Mouse (Mus musculus): ENCODE measurements at regions not wholly inside any gene's neighbourhood (a gene's known extent, or its start where the extent isn't known, plus 50 kb on each side); places are given as distances from the start of the nearest gene placed in this dataset.

GRCm38 (mm10) chr8:25430552-25430951, 606.4 kb upstream of the Adam5 start:
- no peaks in the 10 kb centered on the region for H3K36me3 ChIP-seq (ENCODE audit: control insufficient read depth, insufficient read depth, low read length, poor library complexity, severe bottlenecking)
- DNase-seq (ENCODE audit: low read depth, low spot score): no peak
- no peaks in the 10 kb centered on the region for H3K27me3 ChIP-seq (ENCODE audit: control insufficient read depth, insufficient read depth, low read length, poor library complexity, severe bottlenecking)

- no peak for DNase-seq (ENCODE audit: low read depth, low spot score)
- Histone ChIP-seq H3K27me3 (ENCODE audit: control insufficient read depth, insufficient read depth, low read length, poor library complexity, severe bottlenecking) (no peaks in the 10 kb centered on the region), H3K36me3 (ENCODE audit: control insufficient read depth, insufficient read depth, low read length, poor library complexity, severe bottlenecking) (no peaks in the 10 kb centered on the region)
These were observed 605.8 kb upstream of the Adam5 start for GRCm38 (mm10) chr8:25429846-25430482.

GRCm38 (mm10) chr8:25428761-25429160, 604.6 kb upstream of the Adam5 start:
- DNase-seq (ENCODE audit: low read depth, low spot score): no peak
- no peaks in the 10 kb centered on the region for H3K27me3 ChIP-seq (ENCODE audit: control insufficient read depth, insufficient read depth, low read length, poor library complexity, severe bottlenecking)
- H3K36me3 ChIP-seq (ENCODE audit: control insufficient read depth, insufficient read depth, low read length, poor library complexity, severe bottlenecking): no peaks in the 10 kb centered on the region

GRCm38 (mm10) chr8:25426207-25426606, 602.0 kb upstream of the Adam5 start:
- Histone ChIP-seq H3K27me3 (ENCODE audit: control insufficient read depth, insufficient read depth, low read length, poor library complexity, severe bottlenecking) (no peaks in the 10 kb centered on the region), H3K36me3 (ENCODE audit: control insufficient read depth, insufficient read depth, low read length, poor library complexity, severe bottlenecking) (no peaks in the 10 kb centered on the region)
- no peak for DNase-seq (ENCODE audit: low read depth, low spot score)

GRCm38 (mm10) chr8:25421478-25421877, 597.3 kb upstream of the Adam5 start:
- DNase-seq (ENCODE audit: low read depth, low spot score): no peak
- Histone ChIP-seq H3K36me3 (ENCODE audit: control insufficient read depth, insufficient read depth, low read length, poor library complexity, severe bottlenecking) (no peaks in the 10 kb centered on the region), H3K27me3 (ENCODE audit: control insufficient read depth, insufficient read depth, low read length, poor library complexity, severe bottlenecking) (no peaks in the 10 kb centered on the region)

- Histone ChIP-seq H3K27me3 (ENCODE audit: control insufficient read depth, insufficient read depth, low read length, poor library complexity, severe bottlenecking) (no peaks in the 10 kb centered on the region), H3K36me3 (ENCODE audit: control insufficient read depth, insufficient read depth, low read length, poor library complexity, severe bottlenecking) (no peaks in the 10 kb centered on the region)
- DNase-seq (ENCODE audit: low read depth, low spot score): no peak
These were observed 586.4 kb upstream of the Adam5 start for GRCm38 (mm10) chr8:25410536-25410935.

GRCm38 (mm10) chr8:25407862-25408261, 583.7 kb upstream of the Adam5 start:
- no peak for DNase-seq (ENCODE audit: low read depth, low spot score)
- Histone ChIP-seq H3K27me3 (ENCODE audit: control insufficient read depth, insufficient read depth, low read length, poor library complexity, severe bottlenecking) (no peaks in the 10 kb centered on the region), H3K36me3 (ENCODE audit: control insufficient read depth, insufficient read depth, low read length, poor library complexity, severe bottlenecking) (no peaks in the 10 kb centered on the region)

GRCm38 (mm10) chr8:25392766-25393166, 568.6 kb upstream of the Adam5 start:
- Histone ChIP-seq H3K27me3 (ENCODE audit: control insufficient read depth, insufficient read depth, low read length, poor library complexity, severe bottlenecking) (no peaks in the 10 kb centered on the region), H3K36me3 (ENCODE audit: control insufficient read depth, insufficient read depth, low read length, poor library complexity, severe bottlenecking) (no peaks in the 10 kb centered on the region)
- no peak for DNase-seq (ENCODE audit: low read depth, low spot score)

GRCm38 (mm10) chr8:25389947-25390346, 565.8 kb upstream of the Adam5 start:
- DNase-seq (ENCODE audit: low read depth, low spot score): no peak
- H3K36me3 ChIP-seq (ENCODE audit: control insufficient read depth, insufficient read depth, low read length, poor library complexity, severe bottlenecking): no peaks in the 10 kb centered on the region

GRCm38 (mm10) chr8:25389371-25389855, 565.2 kb upstream of the Adam5 start:
- no peak for DNase-seq (ENCODE audit: low read depth, low spot score)
- Histone ChIP-seq H3K27me3 (ENCODE audit: control insufficient read depth, insufficient read depth, low read length, poor library complexity, severe bottlenecking) (no peaks in the 10 kb centered on the region), H3K36me3 (ENCODE audit: control insufficient read depth, insufficient read depth, low read length, poor library complexity, severe bottlenecking) (no peaks in the 10 kb centered on the region)

More at GRCm38 (mm10) chr8:25389947-25390346, 565.8 kb upstream of the Adam5 start:
- H3K27me3 ChIP-seq (ENCODE audit: control insufficient read depth, insufficient read depth, low read length, poor library complexity, severe bottlenecking): no peaks in the 10 kb centered on the region

- no peaks in the 10 kb centered on the region for H3K36me3 ChIP-seq (ENCODE audit: control insufficient read depth, insufficient read depth, low read length, poor library complexity, severe bottlenecking)
- H3K27me3 ChIP-seq (ENCODE audit: control insufficient read depth, insufficient read depth, low read length, poor library complexity, severe bottlenecking): no peaks in the 10 kb centered on the region
- DNase-seq (ENCODE audit: low read depth, low spot score): no peak
These were observed 564.6 kb upstream of the Adam5 start for GRCm38 (mm10) chr8:25388811-25389210.

- no peak for DNase-seq (ENCODE audit: low read depth, low spot score)
- Histone ChIP-seq H3K27me3 (ENCODE audit: control insufficient read depth, insufficient read depth, low read length, poor library complexity, severe bottlenecking) (no peaks in the 10 kb centered on the region), H3K36me3 (ENCODE audit: control insufficient read depth, insufficient read depth, low read length, poor library complexity, severe bottlenecking) (no peaks in the 10 kb centered on the region)
These were observed 561.0 kb upstream of the Adam5 start for GRCm38 (mm10) chr8:25385186-25385585.

GRCm38 (mm10) chr8:25384591-25384990, 560.4 kb upstream of the Adam5 start:
- DNase-seq (ENCODE audit: low read depth, low spot score): no peak
- H3K36me3 ChIP-seq (ENCODE audit: control insufficient read depth, insufficient read depth, low read length, poor library complexity, severe bottlenecking): no peaks in the 10 kb centered on the region

GRCm38 (mm10) chr8:25373276-25373675, 549.1 kb upstream of the Adam5 start:
- Histone ChIP-seq H3K36me3 (ENCODE audit: control insufficient read depth, insufficient read depth, low read length, poor library complexity, severe bottlenecking) (no peaks in the 10 kb centered on the region), H3K27me3 (ENCODE audit: control insufficient read depth, insufficient read depth, low read length, poor library complexity, severe bottlenecking) (no peaks in the 10 kb centered on the region)
- DNase-seq (ENCODE audit: low read depth, low spot score): no peak

More at GRCm38 (mm10) chr8:25384591-25384990, 560.4 kb upstream of the Adam5 start:
- H3K27me3 ChIP-seq (ENCODE audit: control insufficient read depth, insufficient read depth, low read length, poor library complexity, severe bottlenecking): no peaks in the 10 kb centered on the region

GRCm38 (mm10) chr8:25370947-25371346, 546.8 kb upstream of the Adam5 start:
- Histone ChIP-seq H3K36me3 (ENCODE audit: control insufficient read depth, insufficient read depth, low read length, poor library complexity, severe bottlenecking) (no peaks in the 10 kb centered on the region), H3K27me3 (ENCODE audit: control insufficient read depth, insufficient read depth, low read length, poor library complexity, severe bottlenecking) (no peaks in the 10 kb centered on the region)
- no peak for DNase-seq (ENCODE audit: low read depth, low spot score)

GRCm38 (mm10) chr8:25369331-25369730, 545.2 kb upstream of the Adam5 start:
- Histone ChIP-seq H3K27me3 (ENCODE audit: control insufficient read depth, insufficient read depth, low read length, poor library complexity, severe bottlenecking) (no peaks in the 10 kb centered on the region), H3K36me3 (ENCODE audit: control insufficient read depth, insufficient read depth, low read length, poor library complexity, severe bottlenecking) (no peaks in the 10 kb centered on the region)
- no peak for DNase-seq (ENCODE audit: low read depth, low spot score)
